Mouse (Mus musculus): ENCODE data around the gene Ntm.

- no peak for TF ChIP-seq CTCF (IDR thresholded peaks at IDR 0.05; ENCODE audit: control insufficient read depth, insufficient read depth, insufficient read length)
- no peak for TF ChIP-seq MYOG (IDR thresholded peaks at IDR 0.05; ENCODE audit: control insufficient read depth, extremely low read depth, insufficient read length)
- TF ChIP-seq FOSL1 (IDR thresholded peaks at IDR 0.05; ENCODE audit: insufficient read depth, low read length, poor library complexity, severe bottlenecking), result no peak
- TF ChIP-seq MAX (IDR thresholded peaks at IDR 0.05), result no peak
- TF ChIP-seq USF1 (IDR thresholded peaks at IDR 0.05; ENCODE audit: low read depth), result no peak
- TF ChIP-seq MYOD1 (IDR thresholded peaks at IDR 0.05; ENCODE audit: control insufficient read depth, insufficient read length, low read depth), result no peak
Measured at GRCm38 (mm10) chr9:29100624-29101023, 862.3 kb downstream of the Ntm start.

Measured in C2C12 (cell line).